Mouse (Mus musculus) G1E-ER4 (cell line): Measurements from ENCODE around the gene Rps26. TPM values are rescaled to one million over a fixed set of nuclear protein-coding genes. Genes with fewer than 3 reads are reported as not detected.

Source experiments
- GATA1 ChIP-seq: IDR thresholded peaks from one replicate; pipeline ENCODE4 v1.8.0; 2012; ENCODE audit warnings: low read length, inconsistent platforms
- polyA plus RNA-seq: library from polyadenylated mRNA; stranded (reverse); fragments of >175 nt; gene quantifications from 2 replicates; pipeline ENCODE4 v1.2.3, GENCODE M21; 2012

The Rps26 gene
- polyA plus RNA-seq, result 1,312 and 5,477 TPM in 2 replicates

DNA sequence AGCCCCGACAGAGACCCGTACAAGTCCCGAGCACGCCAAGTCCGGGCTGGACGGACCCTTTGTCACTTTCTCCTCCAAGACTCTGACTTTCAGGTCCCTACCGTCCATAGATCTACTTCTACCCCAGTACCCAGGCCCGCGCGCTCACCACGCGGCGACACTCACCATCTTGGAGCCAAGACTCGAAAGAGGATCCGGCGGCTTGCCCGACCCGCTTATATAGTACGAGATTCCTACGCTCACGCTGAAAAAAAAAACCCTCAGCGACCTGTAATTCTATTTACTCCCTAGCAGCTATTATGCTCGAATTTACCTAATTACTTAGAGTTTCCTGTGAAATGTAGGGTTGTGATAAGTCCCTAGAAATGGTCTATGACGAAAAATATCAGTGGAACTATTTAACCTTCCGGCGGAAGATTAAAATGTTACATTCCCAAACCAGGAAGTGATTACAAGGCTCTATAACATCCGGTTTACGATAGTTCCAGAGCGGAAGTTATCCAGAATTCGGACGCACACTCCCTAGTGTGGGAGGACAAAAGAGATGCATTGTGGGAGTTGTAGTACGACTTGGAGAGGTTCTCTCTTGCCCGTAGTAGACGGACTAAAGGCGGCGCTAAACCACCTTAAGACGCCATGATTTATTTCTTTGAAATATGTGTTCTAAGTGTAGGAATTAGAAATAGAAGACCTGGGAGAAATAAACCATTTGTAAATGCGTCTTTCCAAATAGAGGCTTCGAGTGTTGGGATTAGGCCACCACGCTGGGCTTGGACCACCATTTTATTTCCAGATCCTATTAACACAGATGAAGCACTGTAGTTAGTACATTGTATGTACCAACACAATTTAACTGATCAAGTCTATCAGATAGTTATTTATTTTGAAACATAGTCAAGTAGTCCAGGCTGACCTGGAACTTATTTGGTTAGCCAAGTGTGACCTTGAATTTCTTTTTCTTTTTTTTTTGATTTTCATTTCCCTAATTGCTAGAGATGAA lies at the start of gene Rps26:
Gene Rps26 (minus strand): TSS at position 437 of the 1,000 bp plus-strand sequence.
- no peak for TF ChIP-seq GATA1

DNA sequence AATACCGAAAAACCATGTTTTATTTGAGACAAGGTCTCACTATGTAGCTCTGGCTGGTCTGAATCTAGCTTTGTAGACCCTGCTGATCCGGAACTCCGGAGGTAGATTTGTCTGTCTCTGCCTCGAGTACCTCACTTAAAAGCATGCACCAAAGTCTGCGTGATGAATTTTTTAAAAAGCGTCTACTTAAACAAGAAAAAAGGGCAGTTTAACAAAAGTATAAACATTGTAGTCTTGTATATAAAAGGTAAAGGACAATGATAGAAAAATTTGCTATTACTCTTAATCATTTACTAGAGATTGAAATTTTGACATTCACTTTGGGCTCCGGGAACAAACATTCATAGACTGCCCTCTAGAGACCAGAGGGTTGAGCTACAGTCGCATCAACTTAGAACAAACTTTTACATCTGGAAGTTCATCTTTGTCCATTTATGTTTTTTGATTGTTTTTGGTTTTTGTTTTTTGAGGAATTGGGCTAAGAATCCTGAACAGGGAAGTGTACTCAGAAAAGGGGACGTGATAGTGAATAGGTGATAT lies 48.0 kb upstream of the Rps26 start:
- TF ChIP-seq GATA1, result no peak

DNA sequence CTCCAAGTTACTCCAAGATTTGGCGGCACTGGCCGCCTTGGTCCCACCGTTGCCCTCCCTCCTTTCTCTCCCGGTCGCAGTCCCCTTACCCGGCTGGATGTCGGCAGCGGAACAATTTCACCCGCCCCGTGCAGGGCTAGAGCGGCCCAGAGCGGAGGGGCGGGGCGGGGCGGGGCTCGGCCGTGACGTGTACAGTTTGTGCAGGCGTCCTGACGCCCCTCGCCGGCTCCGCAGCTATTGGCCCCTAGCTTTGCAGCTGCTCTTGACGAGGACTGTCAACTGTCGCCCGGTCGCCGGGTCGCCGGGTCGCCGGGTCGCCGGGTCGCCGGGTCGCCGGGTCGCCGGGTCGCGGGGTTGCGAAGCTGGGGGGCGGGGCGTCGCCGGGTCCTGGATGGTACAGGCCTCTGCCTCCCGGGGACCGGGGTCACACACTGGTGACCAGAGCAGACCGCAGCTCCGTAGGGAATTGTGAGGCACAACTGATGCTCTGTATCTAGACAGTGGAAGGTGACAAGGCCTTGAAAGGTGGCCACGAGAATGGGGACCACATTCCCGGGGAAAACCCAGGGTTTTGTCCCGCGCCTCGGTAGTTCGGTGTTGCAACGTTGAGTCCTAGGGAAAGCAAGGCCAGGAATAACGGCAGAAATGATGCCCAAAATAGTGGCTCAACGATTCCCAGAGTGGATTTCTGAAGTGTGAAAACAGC lies 47.4 kb upstream of the Rps26 start, which contains the start of gene Suox:
Gene Suox (minus strand): TSS at position 311 of the 706 bp plus-strand sequence.
- TF ChIP-seq GATA1, result no peak

DNA sequence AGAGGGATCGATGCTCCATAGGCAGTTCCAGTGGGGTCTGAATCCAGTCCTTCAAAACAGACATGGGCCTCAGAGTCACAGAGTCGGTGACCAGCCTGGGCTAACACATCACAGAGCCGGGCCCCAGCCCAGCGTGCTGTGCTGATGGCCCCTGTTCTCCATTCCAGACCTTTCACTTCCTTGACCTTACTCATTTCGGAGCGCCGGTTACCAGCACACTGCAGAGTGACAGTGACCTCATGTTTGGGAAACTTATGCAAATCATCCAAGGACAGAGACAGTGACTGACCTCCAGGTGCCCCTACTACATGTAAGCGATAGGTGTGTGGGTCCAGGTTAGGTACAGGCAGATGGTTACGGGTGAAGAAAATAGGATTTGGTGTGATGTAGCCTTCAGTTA lies 44.6 kb upstream of the Rps26 start:
- TF ChIP-seq GATA1, result no peak

DNA sequence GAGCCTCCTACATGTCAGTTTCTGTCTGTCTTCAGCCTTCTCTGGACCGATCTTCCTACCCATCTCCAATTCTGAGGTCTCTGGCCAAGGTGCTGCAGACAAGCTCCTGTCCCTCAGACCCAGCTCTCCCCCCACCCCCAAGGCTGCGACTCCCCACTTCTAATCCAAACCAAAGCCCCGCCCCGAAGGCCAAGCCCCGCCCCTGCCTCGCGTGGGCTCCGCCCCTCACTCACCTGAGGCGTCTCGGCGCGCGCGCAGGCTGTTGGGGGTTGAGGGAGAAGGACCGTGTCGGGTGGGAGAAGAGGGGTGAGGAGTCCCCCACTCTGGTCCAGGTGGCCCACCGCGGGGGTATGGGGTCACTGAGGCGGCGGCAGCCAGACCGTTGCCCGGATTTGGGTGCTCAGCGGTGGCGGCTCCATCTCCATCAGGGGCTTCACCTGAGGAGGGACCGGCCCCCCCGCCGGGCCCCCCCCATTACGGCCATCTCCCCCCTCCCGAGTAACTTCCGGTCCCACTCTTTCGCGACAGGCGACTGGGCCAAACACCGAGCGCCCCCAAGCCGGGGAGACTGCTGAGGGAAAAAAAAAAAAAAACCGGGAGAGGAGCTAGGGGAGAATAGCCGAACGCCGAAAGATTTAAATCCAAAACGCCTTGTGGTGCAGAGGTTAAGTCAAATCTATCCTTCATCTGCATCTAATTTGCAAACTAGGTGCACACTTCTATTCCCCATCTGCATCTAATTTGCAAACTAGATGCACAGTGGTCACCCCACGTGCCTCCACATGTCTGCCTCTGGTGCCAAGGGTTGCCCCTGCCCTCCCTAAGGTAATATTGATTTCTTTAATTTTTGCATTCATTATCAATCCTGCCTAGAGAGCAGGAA lies 42.5 kb upstream of the Rps26 start:
- no peak for TF ChIP-seq GATA1

DNA sequence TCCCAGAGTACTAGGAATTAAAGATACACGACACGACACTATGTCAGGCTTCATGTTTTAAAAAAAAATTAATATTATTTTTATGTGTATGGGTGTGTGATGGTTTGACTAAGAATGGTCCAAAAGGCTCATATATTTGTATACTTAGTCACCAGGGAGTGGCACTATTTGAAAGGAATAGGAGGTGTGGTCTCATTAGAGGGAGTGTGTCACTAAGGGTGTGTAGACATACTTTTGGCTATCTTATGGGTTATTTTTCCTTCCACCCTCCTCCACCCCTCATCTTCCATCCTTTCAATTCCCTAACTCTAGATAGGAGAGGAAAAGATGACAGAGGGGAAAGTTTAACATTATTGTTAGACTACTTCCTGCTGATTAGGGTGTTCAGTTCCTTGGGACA lies 39.3 kb upstream of the Rps26 start:
- TF ChIP-seq GATA1, result no peak

DNA sequence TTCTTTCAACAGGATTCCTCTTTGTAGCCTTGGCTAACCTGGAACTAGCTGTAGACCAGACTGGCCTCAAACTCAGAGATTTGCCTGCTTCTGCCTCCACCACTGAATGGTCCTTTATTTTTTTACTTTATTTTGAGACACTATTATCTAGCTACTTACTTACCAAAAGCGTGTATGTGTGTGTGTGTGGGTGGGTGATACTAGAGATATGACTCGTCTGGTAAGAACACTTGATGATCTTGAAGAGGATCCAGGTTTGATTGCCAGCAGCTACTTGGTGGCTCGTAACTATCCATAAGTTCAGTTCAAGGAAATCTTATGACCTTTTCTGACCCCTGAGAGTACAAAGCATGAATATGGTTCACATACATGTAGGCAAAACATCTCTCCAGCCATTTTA lies 38.8 kb upstream of the Rps26 start:
- TF ChIP-seq GATA1, result no peak

DNA sequence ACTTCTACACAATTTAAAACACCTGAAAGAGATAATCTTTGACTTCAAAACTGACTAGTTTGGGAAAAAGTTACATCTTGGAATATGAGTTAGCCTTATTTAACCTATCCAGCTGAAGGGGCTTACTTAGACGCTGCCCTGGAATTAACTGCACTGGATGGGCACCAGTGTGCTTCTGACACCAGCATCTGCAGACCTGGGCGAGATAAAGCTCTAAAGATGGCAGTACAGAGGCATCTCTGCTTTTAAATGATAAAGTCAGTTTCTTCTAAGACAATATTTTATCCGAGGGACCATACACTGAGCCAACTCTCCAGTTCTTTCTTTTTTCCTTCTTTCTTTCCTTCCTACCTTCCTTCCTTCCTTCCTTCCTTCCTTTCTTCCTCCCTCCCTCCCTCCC lies 38.3 kb upstream of the Rps26 start:
- peak; percentile 6 for TF ChIP-seq GATA1

DNA sequence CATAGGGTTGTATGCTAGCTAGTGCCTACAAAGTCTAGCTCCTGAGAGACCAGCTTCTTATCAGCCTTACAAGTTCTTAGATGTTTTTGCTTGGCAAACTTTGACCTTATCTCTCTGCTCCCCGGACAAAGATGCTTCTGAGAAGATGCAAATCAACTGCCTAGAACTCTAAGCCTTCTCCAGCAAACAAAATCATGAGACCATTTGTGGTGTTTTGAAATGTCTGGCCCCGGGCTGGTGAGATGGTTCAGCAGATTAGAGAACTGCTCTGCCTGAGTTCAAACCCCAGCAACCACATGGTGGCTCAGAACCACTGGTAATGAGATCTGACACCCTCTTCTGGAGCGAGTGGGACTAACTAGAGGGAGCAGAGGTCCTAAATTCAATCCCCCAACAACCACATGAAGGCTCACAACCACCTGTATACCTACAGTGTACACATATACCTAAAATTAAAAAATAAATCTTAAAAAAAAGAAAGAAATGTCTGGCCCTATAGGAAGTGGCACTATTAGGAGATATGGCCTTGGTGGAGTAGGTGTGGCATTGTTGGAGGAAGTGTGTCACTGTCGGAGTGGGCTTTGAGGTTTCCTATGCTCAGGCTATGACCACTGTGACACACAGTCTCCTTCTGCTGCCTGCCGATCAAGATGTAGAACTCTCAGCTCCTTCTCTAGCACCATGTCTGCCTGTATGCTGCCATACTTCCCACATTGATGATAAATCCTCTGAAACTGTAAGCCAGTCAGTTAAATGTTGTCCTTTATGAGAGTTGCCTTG lies 37.1 kb upstream of the Rps26 start:
- TF ChIP-seq GATA1, result no peak

DNA sequence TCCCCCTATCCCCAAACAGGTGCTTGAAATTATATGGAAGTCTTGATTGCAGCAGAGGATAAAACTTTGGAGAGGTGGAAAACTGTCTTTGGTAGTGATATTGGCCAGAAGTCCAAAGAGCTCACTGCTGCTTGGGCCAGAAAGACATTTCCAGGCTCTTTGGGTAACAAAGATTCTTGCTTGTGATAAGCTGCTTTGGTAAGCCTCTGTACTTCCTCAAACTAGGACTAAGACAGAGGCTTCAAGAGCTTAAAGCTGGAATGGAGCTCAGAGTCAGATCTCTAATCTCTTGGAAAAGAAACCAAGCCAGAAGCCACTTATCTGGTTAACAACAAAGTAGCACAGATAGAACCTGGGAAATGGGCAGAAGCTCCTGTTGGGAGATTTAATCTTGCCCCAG lies 35.9 kb upstream of the Rps26 start:
- peak; percentile 29 for TF ChIP-seq GATA1

DNA sequence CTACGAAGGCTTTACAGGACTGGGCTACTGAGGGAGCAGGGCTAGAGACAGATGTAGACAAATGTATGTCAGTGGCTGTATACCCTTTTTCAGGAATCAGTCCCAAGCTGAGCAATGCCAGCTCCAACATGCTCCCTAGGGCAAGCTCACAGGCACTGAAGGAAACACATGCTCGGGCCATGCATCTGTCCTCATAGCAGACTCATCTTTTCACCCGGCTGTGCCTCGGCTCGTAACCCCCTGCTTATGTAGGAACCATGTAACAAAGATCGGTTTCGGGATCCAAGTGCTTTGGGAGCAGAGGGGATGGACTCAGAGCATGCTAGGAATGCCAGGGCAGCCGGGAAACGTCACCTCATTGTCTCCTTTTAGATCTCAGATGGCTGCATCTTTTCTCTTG lies 32.9 kb upstream of the Rps26 start:
- TF ChIP-seq GATA1, result no peak

DNA sequence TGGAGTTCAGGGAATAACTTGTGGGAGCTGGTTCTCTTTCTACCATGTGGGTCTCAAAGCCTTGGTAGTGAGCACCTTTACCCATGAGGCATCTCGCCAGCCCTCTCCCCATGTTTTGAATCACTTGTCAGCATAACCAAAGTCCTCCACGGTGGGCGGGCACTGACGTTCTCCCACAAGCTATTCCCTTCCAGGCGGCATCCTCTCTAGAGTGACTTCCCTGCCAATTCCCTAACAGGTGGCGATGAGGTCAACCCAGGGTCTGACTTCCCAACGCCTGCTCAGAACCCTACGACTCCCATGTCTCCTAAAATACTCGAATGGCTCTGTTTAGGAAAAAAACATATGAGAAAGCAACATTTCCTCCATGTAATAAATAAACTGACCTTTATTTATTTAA lies 31.3 kb upstream of the Rps26 start:
- no peak for TF ChIP-seq GATA1

DNA sequence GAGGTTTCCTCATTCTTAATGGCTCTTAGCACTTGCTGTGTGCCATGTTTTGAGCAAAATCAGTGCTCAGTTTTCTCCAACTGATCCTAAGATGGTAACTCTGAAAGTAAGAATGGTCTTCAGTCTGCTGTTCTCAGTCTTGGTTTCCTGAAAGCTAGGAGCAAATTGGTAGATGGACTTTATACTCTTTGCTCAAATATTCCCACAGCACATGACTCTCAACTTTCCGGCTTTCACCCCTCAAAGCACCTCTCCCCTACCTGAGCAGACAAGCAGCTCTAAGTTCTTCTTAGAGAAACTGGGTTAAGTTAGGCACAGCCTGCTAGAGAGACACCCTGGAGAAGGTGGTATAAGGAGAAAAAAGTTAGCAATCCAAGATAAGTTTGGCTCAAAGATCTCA lies 30.2 kb upstream of the Rps26 start:
- TF ChIP-seq GATA1, result no peak

DNA sequence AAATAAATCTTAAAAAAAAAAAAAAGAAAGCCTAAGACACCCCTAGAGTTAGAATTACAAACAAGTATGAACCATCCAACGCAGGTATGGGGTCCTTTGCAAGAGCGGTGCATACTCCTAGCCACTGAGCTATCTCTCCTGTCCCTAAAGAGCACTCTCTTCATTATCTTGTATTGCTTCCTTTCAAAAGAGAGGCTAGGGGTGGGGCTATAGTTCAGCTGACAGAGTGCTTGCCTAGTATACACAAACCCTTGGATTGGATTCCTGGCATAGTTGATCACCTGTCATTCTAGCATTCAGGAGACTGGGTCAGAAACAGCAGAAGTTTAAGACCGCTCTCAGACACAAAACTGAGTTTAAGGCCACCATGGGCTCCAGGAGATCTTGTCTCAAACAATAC lies 28.7 kb upstream of the Rps26 start:
- no peak for TF ChIP-seq GATA1
